Mouse (Mus musculus): ENCODE measurements around the gene Polr1d. TPM values are rescaled to one million over a fixed set of nuclear protein-coding genes. Genes with fewer than 3 reads are reported as not detected.

Gene Polr1d
- polyA plus RNA-seq, 1 experiment from 2014 or later: 115 TPM

DNA sequence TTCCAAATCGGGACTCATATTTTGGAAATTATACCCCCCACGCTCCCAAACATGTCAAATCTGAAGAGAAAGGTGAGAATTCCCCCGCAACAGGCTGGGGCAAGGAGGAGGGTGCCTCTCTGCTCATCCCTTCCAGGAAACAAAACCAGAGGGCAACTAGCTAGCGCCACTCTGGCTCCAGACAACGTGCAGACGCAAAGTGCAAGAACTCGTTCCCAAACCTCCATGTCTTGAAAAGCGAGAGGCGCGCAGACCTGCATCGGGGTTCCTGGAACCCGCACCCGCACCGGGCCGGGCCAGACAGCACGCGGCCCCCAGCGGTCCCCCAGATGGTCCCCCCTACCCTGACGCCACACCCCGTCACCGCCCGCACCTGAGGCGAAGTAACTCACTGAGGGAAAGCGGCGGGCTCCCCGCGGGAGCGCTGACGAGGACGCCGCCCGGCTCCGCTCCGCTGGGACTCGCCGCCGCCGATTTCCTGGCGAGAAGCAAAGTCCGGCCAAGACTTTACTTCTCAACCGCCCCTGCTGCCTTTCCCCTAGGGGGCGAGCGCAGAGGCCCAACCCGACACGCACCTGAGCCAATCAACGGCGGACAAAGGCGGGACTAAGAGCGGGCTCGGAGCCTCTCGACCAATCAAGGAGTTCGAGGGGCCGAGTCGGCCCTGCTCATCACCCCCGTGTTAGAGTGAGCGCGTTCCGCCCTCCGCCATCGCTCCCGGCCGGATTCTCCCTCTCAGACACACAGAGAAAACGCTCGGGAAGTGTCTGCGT lies 638 bp upstream of the Polr1d start, which contains the start of gene Lnx2:
TSS of gene Lnx2 (minus strand) at position 561 of the 773 bp plus-strand sequence.
- WGBS: under 1% methylated on average over 65 of the region's 65 CpGs
- Histone ChIP-seq H3K27ac (ENCODE audit: low read length) (peak within 1 kb of the TSS; percentile 83), H3K9ac (replicated peaks; ENCODE audit: low read depth, low read length) (peak within 1 kb of the TSS; percentile 77)

GRCm38 (mm10) chr5:147077305-147078034 lies 620 bp downstream of the Polr1d start:
- peak overlapping the region; percentile 81 for H3K4me3 ChIP-seq (replicated peaks; ENCODE audit: low read length)
- WGBS: under 1% methylated on average over 56 of the region's 57 CpGs

More for the DNA sequence above, 638 bp upstream of the Polr1d start, which contains the start of gene Lnx2:
- peak; percentile 99 for ATAC-seq
- Histone ChIP-seq H3K4me1 (replicated peaks; ENCODE audit: control insufficient read depth, insufficient read depth, low read length) (peaks cover 18% of the 10 kb centered on the region), H3K9me3 (ENCODE audit: control insufficient read depth, low read length) (no peaks in the 10 kb centered on the region), H3K36me3 (ENCODE audit: control insufficient read depth, insufficient read depth) (no peaks in the 10 kb centered on the region), H3K27me3 (replicated peaks; ENCODE audit: control insufficient read depth, insufficient read depth, low read length) (no peaks in the 10 kb centered on the region), H3K4me2 (ENCODE audit: low read length) (peak within 1 kb of the TSS; percentile 72), H3K4me3 (replicated peaks; ENCODE audit: low read length) (peak within 1 kb of the TSS; percentile 81)

GRCm38 (mm10) chr5:147078110-147078900 lies 1.5 kb downstream of the Polr1d start:
- peak overlapping the region; percentile 72 for H3K4me2 ChIP-seq (ENCODE audit: low read length)
- H3K4me3 ChIP-seq (replicated peaks; ENCODE audit: low read length): peak overlapping the region; percentile 81
- ATAC-seq: no peak
- peaks cover 18% of the 10 kb centered on the region for H3K4me1 ChIP-seq (replicated peaks; ENCODE audit: control insufficient read depth, insufficient read depth, low read length)
- no peaks in the 10 kb centered on the region for H3K9me3 ChIP-seq (ENCODE audit: control insufficient read depth, low read length)
- no peaks in the 10 kb centered on the region for H3K27me3 ChIP-seq (replicated peaks; ENCODE audit: control insufficient read depth, insufficient read depth, low read length)
- no peaks in the 10 kb centered on the region for H3K36me3 ChIP-seq (ENCODE audit: control insufficient read depth, insufficient read depth)
- whole genome bisulfite sequencing: 39% methylated on average over 11 of the region's 11 CpGs
- peak overlapping the region; percentile 77 for H3K9ac ChIP-seq (replicated peaks; ENCODE audit: low read depth, low read length)
- no peak overlapping the region for H3K27ac ChIP-seq (ENCODE audit: low read length)

More at GRCm38 (mm10) chr5:147077305-147078034, 620 bp downstream of the Polr1d start:
- no peaks in the 10 kb centered on the region for H3K27me3 ChIP-seq (replicated peaks; ENCODE audit: control insufficient read depth, insufficient read depth, low read length)
- peak overlapping the region; percentile 77 for H3K9ac ChIP-seq (replicated peaks; ENCODE audit: low read depth, low read length)
- H3K4me2 ChIP-seq (ENCODE audit: low read length): peak overlapping the region; percentile 72
- H3K27ac ChIP-seq (ENCODE audit: low read length): peak overlapping the region; percentile 83
- no peaks in the 10 kb centered on the region for H3K9me3 ChIP-seq (ENCODE audit: control insufficient read depth, low read length)
- H3K36me3 ChIP-seq (ENCODE audit: control insufficient read depth, insufficient read depth): no peaks in the 10 kb centered on the region
- H3K4me1 ChIP-seq (replicated peaks; ENCODE audit: control insufficient read depth, insufficient read depth, low read length): peaks cover 18% of the 10 kb centered on the region
- peak; percentile 55 for ATAC-seq

GRCm38 (mm10) chr5:147085201-147085894 lies 8.5 kb downstream of the Polr1d start:
- Histone ChIP-seq H3K27ac (ENCODE audit: low read length) (peak overlapping the region; percentile 85), H3K9me3 (ENCODE audit: control insufficient read depth, low read length) (no peaks in the 10 kb centered on the region), H3K4me1 (replicated peaks; ENCODE audit: control insufficient read depth, insufficient read depth, low read length) (peaks cover 18% of the 10 kb centered on the region), H3K36me3 (ENCODE audit: control insufficient read depth, insufficient read depth) (no peaks in the 10 kb centered on the region), H3K4me2 (ENCODE audit: low read length) (no peak overlapping the region), H3K4me3 (replicated peaks; ENCODE audit: low read length) (no peak overlapping the region), H3K27me3 (replicated peaks; ENCODE audit: control insufficient read depth, insufficient read depth, low read length) (no peaks in the 10 kb centered on the region), H3K9ac (replicated peaks; ENCODE audit: low read depth, low read length) (no peak overlapping the region)
- ATAC-seq: peak; percentile 88
- WGBS: 48% methylated on average over 9 of the region's 9 CpGs

DNA sequence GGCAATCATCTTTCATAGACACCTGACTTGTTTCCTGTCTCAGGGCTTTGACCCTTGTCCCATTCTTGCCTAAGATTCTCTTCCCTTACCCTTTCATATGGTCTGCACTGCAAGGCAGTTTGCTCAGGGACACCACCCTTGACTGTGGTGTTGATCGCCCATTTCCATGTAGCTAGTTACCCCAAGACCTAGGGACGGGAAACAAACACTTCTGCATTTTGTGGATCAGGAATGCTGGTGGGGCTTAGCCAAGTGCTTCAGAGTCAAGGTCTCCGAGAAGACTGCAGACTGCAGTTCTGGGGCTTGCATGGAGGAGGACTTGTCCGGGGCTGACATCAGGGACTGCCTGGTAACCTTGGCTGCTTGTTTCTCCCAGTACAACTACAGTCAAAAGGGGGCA lies 10.0 kb downstream of the Polr1d start:
- H3K4me1 ChIP-seq (replicated peaks; ENCODE audit: control insufficient read depth, insufficient read depth, low read length): peaks cover 20% of the 10 kb centered on the region
- no peak overlapping the region for H3K4me2 ChIP-seq (ENCODE audit: low read length)
- H3K9ac ChIP-seq (replicated peaks; ENCODE audit: low read depth, low read length): no peak overlapping the region
- no peak overlapping the region for H3K4me3 ChIP-seq (replicated peaks; ENCODE audit: low read length)
- no peaks in the 10 kb centered on the region for H3K27me3 ChIP-seq (replicated peaks; ENCODE audit: control insufficient read depth, insufficient read depth, low read length)
- no peak overlapping the region for H3K27ac ChIP-seq (ENCODE audit: low read length)
- ATAC-seq: no peak
- H3K36me3 ChIP-seq (ENCODE audit: control insufficient read depth, insufficient read depth): no peaks in the 10 kb centered on the region
- H3K9me3 ChIP-seq (ENCODE audit: control insufficient read depth, low read length): no peaks in the 10 kb centered on the region
- WGBS: 91% methylated on average over 4 of the region's 4 CpGs

GRCm38 (mm10) chr5:147089836-147090235 lies 13.0 kb downstream of the Polr1d start:
- Histone ChIP-seq H3K36me3 (ENCODE audit: control insufficient read depth, insufficient read depth) (no peaks in the 10 kb centered on the region), H3K27me3 (replicated peaks; ENCODE audit: control insufficient read depth, insufficient read depth, low read length) (no peaks in the 10 kb centered on the region), H3K9me3 (ENCODE audit: control insufficient read depth, low read length) (no peaks in the 10 kb centered on the region), H3K4me3 (replicated peaks; ENCODE audit: low read length) (no peak overlapping the region), H3K27ac (ENCODE audit: low read length) (peak overlapping the region; percentile 76), H3K4me2 (ENCODE audit: low read length) (no peak overlapping the region), H3K9ac (replicated peaks; ENCODE audit: low read depth, low read length) (no peak overlapping the region), H3K4me1 (replicated peaks; ENCODE audit: control insufficient read depth, insufficient read depth, low read length) (peaks cover 12% of the 10 kb centered on the region)
- ATAC-seq: no peak
- WGBS: 73% methylated on average over 3 of the region's 3 CpGs

DNA sequence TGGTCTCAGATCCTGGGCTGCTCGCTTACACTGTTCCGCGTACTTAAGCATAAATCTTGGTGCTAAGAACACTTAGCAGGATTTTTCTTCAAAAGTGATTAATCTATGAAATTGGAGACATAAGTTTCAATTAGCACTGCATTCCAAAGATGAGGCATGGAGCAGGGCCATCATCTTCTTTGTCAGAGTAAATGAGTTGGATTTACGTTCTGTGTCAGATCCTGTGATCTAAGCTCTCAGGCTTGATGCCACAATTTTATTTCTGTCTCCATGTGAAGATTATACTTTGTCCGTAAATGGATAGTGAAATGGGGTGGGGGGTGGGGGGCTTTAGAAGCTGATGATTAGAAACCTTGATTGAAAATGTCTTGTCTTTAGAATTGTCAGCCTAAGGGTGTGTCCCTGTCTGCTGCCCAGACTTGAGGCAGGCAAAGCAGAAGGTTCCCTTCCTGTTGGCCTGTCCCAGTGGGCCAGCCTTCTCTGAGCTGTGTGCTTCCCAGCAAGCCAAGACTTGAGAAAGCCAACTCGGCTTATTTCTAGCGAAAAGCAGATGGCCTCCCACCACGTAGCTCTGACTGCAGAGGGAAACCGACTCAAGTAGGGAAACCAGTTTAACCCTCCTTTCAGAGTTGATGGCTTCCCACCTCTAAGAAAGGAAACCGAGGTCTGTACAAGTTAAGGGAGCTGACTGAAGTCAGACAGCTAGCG lies 13.6 kb downstream of the Polr1d start:
- WGBS: 76% methylated on average over 11 of the region's 11 CpGs
- Histone ChIP-seq H3K4me1 (replicated peaks; ENCODE audit: control insufficient read depth, insufficient read depth, low read length) (peaks cover 9% of the 10 kb centered on the region), H3K9me3 (ENCODE audit: control insufficient read depth, low read length) (no peaks in the 10 kb centered on the region), H3K36me3 (ENCODE audit: control insufficient read depth, insufficient read depth) (no peaks in the 10 kb centered on the region), H3K27me3 (replicated peaks; ENCODE audit: control insufficient read depth, insufficient read depth, low read length) (no peaks in the 10 kb centered on the region), H3K4me3 (replicated peaks; ENCODE audit: low read length) (no peak overlapping the region), H3K27ac (ENCODE audit: low read length) (peak overlapping the region; percentile 76), H3K4me2 (ENCODE audit: low read length) (no peak overlapping the region), H3K9ac (replicated peaks; ENCODE audit: low read depth, low read length) (no peak overlapping the region)
- ATAC-seq: peak; percentile 80

- H3K27me3 ChIP-seq (replicated peaks; ENCODE audit: control insufficient read depth, insufficient read depth, low read length): no peaks in the 10 kb centered on the region
- 0 out of 2 replicates have a peak, but pooled peaks cover 2% of the 10 kb centered on the region for H3K4me1 ChIP-seq (replicated peaks; ENCODE audit: control insufficient read depth, insufficient read depth, low read length)
- WGBS: 94% methylated on average over 7 of the region's 7 CpGs
- ATAC-seq: no peak
- H3K4me3 ChIP-seq (replicated peaks; ENCODE audit: low read length): no peak overlapping the region
- no peak overlapping the region for H3K4me2 ChIP-seq (ENCODE audit: low read length)
- H3K27ac ChIP-seq (ENCODE audit: low read length): no peak overlapping the region
- H3K9me3 ChIP-seq (ENCODE audit: control insufficient read depth, low read length): no peaks in the 10 kb centered on the region
- no peaks in the 10 kb centered on the region for H3K36me3 ChIP-seq (ENCODE audit: control insufficient read depth, insufficient read depth)
- no peak overlapping the region for H3K9ac ChIP-seq (replicated peaks; ENCODE audit: low read depth, low read length)
Observed at GRCm38 (mm10) chr5:147092448-147092847, 15.6 kb downstream of the Polr1d start.
